ENCODE assay signal across 8 mouse cellular contexts in genomic region chr6:48840973-48841625, GRCm38 (mm10). TPM values are rescaled to one million over a fixed set of nuclear protein-coding genes. Genes with fewer than 3 reads are reported as not detected.
DNase-seq lines count a peak whose midpoint lies in the region; ATAC-seq and TF ChIP-seq lines count a peak whose summit lies in the region.

Tmem176b (minus strand) TSS chr6:48841496.

- H3K9ac ChIP-seq in forebrain, embryonic 15.5 days (replicated peaks) = peak within 1 kb of the TSS; percentile 38
- H3K9ac ChIP-seq in liver, embryonic 14.5 days (replicated peaks) = no peak within 1 kb of the TSS; the same call in 1 of the 2 replicates
- H3K9ac ChIP-seq in neural tube, embryonic 12.5 days = peak within 1 kb of the TSS; percentile 34

- intact Hi-C loops in heart, postnatal 10 days (cut with DNase I) = loop anchor here (2.0 kb wide), 1 partner anchor 18 kb away; no protein-coding TSS in a partner anchor

- peak within 1 kb of the TSS; percentile 80 for H3K27ac ChIP-seq in forebrain, embryonic 15.5 days (replicated peaks)
- H3K27ac ChIP-seq in liver, embryonic 14.5 days = no peak within 1 kb of the TSS
- no peak within 1 kb of the TSS for H3K27ac ChIP-seq in neural tube, embryonic 12.5 days

- WGBS in forebrain, embryonic 15.5 days = 0% methylated on average over 6 of the region's 6 CpGs
- 6% methylated on average over 6 of the region's 6 CpGs for WGBS in liver, embryonic 14.5 days (ENCODE audit: insufficient replicate concordance)
- WGBS in neural tube, embryonic 12.5 days = 25% methylated on average over 6 of the region's 6 CpGs

- no peaks in the 10 kb centered on the region for H3K27me3 ChIP-seq in forebrain, embryonic 15.5 days
- no peaks in the 10 kb centered on the region for H3K27me3 ChIP-seq in liver, embryonic 14.5 days (ENCODE audit: control insufficient read depth, insufficient read depth, low read length)
- no peaks in the 10 kb centered on the region for H3K27me3 ChIP-seq in neural tube, embryonic 12.5 days (replicated peaks)

- ATAC-seq in forebrain, embryonic 15.5 days (replicated peaks) = peak; percentile 94
- ATAC-seq in liver, embryonic 14.5 days (ENCODE audit: insufficient read depth) = peak; percentile 80
- peak; percentile 81 for ATAC-seq in neural tube, embryonic 12.5 days (ENCODE audit: low FRiP score, low read depth)

- peak within 1 kb of the TSS; percentile 38 for H3K4me3 ChIP-seq in forebrain, embryonic 15.5 days
- H3K4me3 ChIP-seq in liver, embryonic 14.5 days (ENCODE audit: insufficient read depth in 1 of 2, low read depth in 2 of 2, low read length in 2 of 2) = peak within 1 kb of the TSS; percentile 33 to 62
- H3K4me3 ChIP-seq in neural tube, embryonic 12.5 days = peak within 1 kb of the TSS; percentile 31

- peak; percentile 13 for DNase-seq in A20 (ENCODE audit: low read depth, low spot score)
- DNase-seq in c-Kit-positive CD71-negative TER-119-negative erythroid progenitor cells, embryonic 14.5 days (ENCODE audit: low read depth) = peak; percentile 38
- DNase-seq in heart, postnatal 10 days = peak; percentile 97
- peak; percentile 97 to 98 for DNase-seq in kidney, postnatal 4 days
- DNase-seq in liver, embryonic 14.5 days (ENCODE audit: low read depth in 3 of 3, low spot score in 3 of 3) = peak; percentile 42 to 45 (median 42)
- DNase-seq in testis, postnatal 10 days (ENCODE audit: low spot score) = peak; percentile 95

- no peaks in the 10 kb centered on the region for H3K9me3 ChIP-seq in forebrain, embryonic 15.5 days
- no peaks in the 10 kb centered on the region for H3K9me3 ChIP-seq in liver, embryonic 14.5 days (ENCODE audit: control insufficient read depth, low read length)
- no peaks in the 10 kb centered on the region for H3K9me3 ChIP-seq in neural tube, embryonic 12.5 days

- no peaks in the 10 kb centered on the region for H3K36me3 ChIP-seq in forebrain, embryonic 15.5 days
- no peaks in the 10 kb centered on the region for H3K36me3 ChIP-seq in liver, embryonic 14.5 days (replicated peaks; ENCODE audit: control insufficient read depth, insufficient read depth, low read depth)
- no peaks in the 10 kb centered on the region for H3K36me3 ChIP-seq in neural tube, embryonic 12.5 days

- peaks cover 40% of the 10 kb centered on the region for H3K4me1 ChIP-seq in forebrain, embryonic 15.5 days
- no peaks in the 10 kb centered on the region for H3K4me1 ChIP-seq in liver, embryonic 14.5 days (replicated peaks; ENCODE audit: control insufficient read depth in 2 of 2, insufficient read depth in 2 of 2, low read length in 1 of 2)
- H3K4me1 ChIP-seq in neural tube, embryonic 12.5 days = peaks cover 24% of the 10 kb centered on the region

- peak within 1 kb of the TSS; percentile 43 for H3K4me2 ChIP-seq in forebrain, embryonic 15.5 days (replicated peaks)
- peak within 1 kb of the TSS; percentile 53 for H3K4me2 ChIP-seq in liver, embryonic 14.5 days (ENCODE audit: low read depth)
- peak within 1 kb of the TSS; percentile 55 for H3K4me2 ChIP-seq in neural tube, embryonic 12.5 days (replicated peaks)

- no peak for TF ChIP-seq EP300 in liver, embryonic 14.5 days (IDR thresholded peaks at IDR 0.05; ENCODE audit: low read depth)

- no peak for TF ChIP-seq CTCF in liver, embryonic 14.5 days (IDR thresholded peaks at IDR 0.05; ENCODE audit: low read depth)

RNA-seq across cellular contexts. Expression of gene Tmem176b, which starts in this region (rescaled TPM):
- polyA plus RNA-seq in forebrain, embryonic 15.5 days (2015; fragmentation: Nextera tagmentation; extraction: Ambion mirVana) = 85.0 and 90.2 TPM in 2 replicates
- total RNA-seq in heart, postnatal 10 days (2021) = 10 to 100 TPM; 72.1 to 81.8 TPM
- 94.7 and 107 TPM in 2 replicates for polyA plus RNA-seq in liver, embryonic 14.5 days (2012; rRNA removed)
- polyA plus RNA-seq in liver, embryonic 14.5 days (2014; fragmentation: Nextera tagmentation; extraction: Ambion mirVana) = 146 and 152 TPM in 2 replicates
- polyA plus RNA-seq in neural tube, embryonic 12.5 days (2016; fragmentation: Nextera tagmentation; extraction: Ambion mirVana) = 72.6 and 82.3 TPM in 2 replicates

Comparison
In these comparisons a context has a peak if more than half of its experiments do, and no peak if none do; other contexts are left out.
1. DNase-seq: peak in every context shown above with its lines; median percentile 98 in kidney, postnatal 4 days; 97 in heart, postnatal 10 days; 95 in testis, postnatal 10 days; 42 in liver, embryonic 14.5 days; 38 in c-Kit-positive CD71-negative TER-119-negative erythroid progenitor cells, embryonic 14.5 days; 13 in A20.